Comparison of ENCODE assay signal across 9 mouse cellular contexts in genomic region chr10:39811507-39811906, GRCm38 (mm10).
A peak's percentile ranks its signal among the peaks of the same experiment; 100 is the strongest.
DNase-seq lines count a peak whose midpoint lies in the region; ATAC-seq and TF ChIP-seq lines count a peak whose summit lies in the region.
"Had no signal": no experiment of that assay in that cellular context is flagged by ENCODE, and none has a peak within 500 bp of the region (broad histone marks: within the 10 kb centered on the region; RNA-seq: fewer than 3 reads in every experiment).

No protein-coding gene starts in this region.

- intact Hi-C loops in left cerebral cortex, postnatal 14 days (cut with DNase I): no loop called here

- no peak for ATAC-seq in heart, postnatal 0 days (ENCODE audit: insufficient read depth, low read depth)

- H3K4me2 ChIP-seq in heart, postnatal 0 days (ENCODE audit: low read depth, low read length): no peak overlapping the region
- H3K4me2 ChIP-seq: stomach, embryonic 15.5 days had no signal

- H3K9me3 ChIP-seq in heart, postnatal 0 days (replicated peaks; ENCODE audit: control insufficient read depth, low read length): no peaks in the 10 kb centered on the region
- H3K9me3 ChIP-seq: stomach, embryonic 15.5 days had no signal

- H3K36me3 ChIP-seq in heart, postnatal 0 days (replicated peaks; ENCODE audit: control insufficient read depth, insufficient read depth, low read length): peaks cover 50% of the 10 kb centered on the region
- 0 out of 2 replicates have a peak, but pooled peaks cover 1% of the 10 kb centered on the region for H3K36me3 ChIP-seq in splenic B cell, adult 2 months (ENCODE audit: control insufficient read depth, insufficient read depth, low read length, poor library complexity, severe bottlenecking)

- TF ChIP-seq EP300 in heart, postnatal 0 days (IDR thresholded peaks at IDR 0.05; ENCODE audit: low read depth): no peak

- H3K4me1 ChIP-seq in heart, postnatal 0 days (ENCODE audit: control insufficient read depth, insufficient read depth): no peaks in the 10 kb centered on the region
- H3K4me1 ChIP-seq: stomach, embryonic 15.5 days had no signal

- no peaks in the 10 kb centered on the region for H3K27me3 ChIP-seq in heart, postnatal 0 days (ENCODE audit: control insufficient read depth, insufficient read depth, low read length)
- no peaks in the 10 kb centered on the region for H3K27me3 ChIP-seq in splenic B cell, adult 2 months (ENCODE audit: control insufficient read depth, insufficient read depth, low read length, poor library complexity, severe bottlenecking)
- H3K27me3 ChIP-seq: stomach, embryonic 15.5 days had no signal

- no peak overlapping the region for H3K9ac ChIP-seq in heart, postnatal 0 days (replicated peaks; ENCODE audit: low read depth, low read length)
- H3K9ac ChIP-seq: stomach, embryonic 15.5 days had no signal

- no peak overlapping the region for H3K27ac ChIP-seq in heart, postnatal 0 days (ENCODE audit: low read depth)
- H3K27ac ChIP-seq: stomach, embryonic 15.5 days had no signal

- H3K4me3 ChIP-seq in heart, postnatal 0 days (ENCODE audit: low read depth, low read length): no peak overlapping the region
- H3K4me3 ChIP-seq: stomach, embryonic 15.5 days had no signal

- peak; percentile 41 for TF ChIP-seq CTCF in heart, postnatal 0 days (IDR thresholded peaks at IDR 0.05; ENCODE audit: low read depth)

- peak; percentile 12 to 44 for DNase-seq in left cerebral cortex, postnatal 14 days (ENCODE audit: low spot score in 2 of 2)
- no peak for DNase-seq in left cerebral cortex, adult 18-20 months (ENCODE audit: low spot score in 2 of 2)
- peak; percentile 35 for DNase-seq in MEL-GATA-1-ER (ENCODE audit: extremely low read depth, low read depth)
- peak; percentile 56 for DNase-seq in c-Kit-positive CD71-positive TER-119-negative erythroid progenitor cells, embryonic 14.5 days (ENCODE audit: low read depth)
- peak; percentile 14 for DNase-seq in heart, postnatal 0 days (ENCODE audit: low spot score)
- DNase-seq in lung, postnatal 14 days: peak; percentile 48
- peak; percentile 61 for DNase-seq in splenic B cell, adult 2 months (ENCODE audit: low read depth, low spot score)
- DNase-seq in right cerebral cortex, postnatal 25 days: no peak

- 78% methylated on average over 3 of the region's 3 CpGs for WGBS in heart, postnatal 0 days

Comparison
In these comparisons a context has a peak if more than half of its experiments do, and no peak if none do; other contexts are left out.
1. DNase-seq: peak in left cerebral cortex, postnatal 14 days (2 of 2), MEL-GATA-1-ER (single experiment), c-Kit-positive CD71-positive TER-119-negative erythroid progenitor cells, embryonic 14.5 days (single experiment), heart, postnatal 0 days (single experiment), lung, postnatal 14 days (single experiment) and splenic B cell, adult 2 months (single experiment); none in left cerebral cortex, adult 18-20 months (0 of 2) and right cerebral cortex, postnatal 25 days (single experiment).